Mouse (Mus musculus) thymus, adult 2 months (tissue): ENCODE measurements around the gene Tex19.2. TPM values are rescaled to one million over a fixed set of nuclear protein-coding genes. Genes with fewer than 3 reads are reported as not detected.
"Not testable (repeated sequence)": the region's sequence is repeated elsewhere in the genome, so short reads cannot be mapped to it uniquely, and the experiment has no call there.

Experiments
- DNase-seq: peaks from one replicate; pipeline ENCODE4 v3.0.0; 2021
- H3K27ac ChIP-seq: fragments of 200-500 bp; 2 replicates; pipeline ENCODE4 v1.5.1; 2012; ENCODE audit warnings: low read length, control low read depth; ENCODE audit not compliant: control insufficient read depth, insufficient read depth
- H3K27me3 ChIP-seq: fragments of 200-500 bp; 2 replicates; pipeline ENCODE4 v1.6.1; 2012; ENCODE audit warnings: mild to moderate bottlenecking, low read length, moderate library complexity, mixed read lengths; ENCODE audit not compliant: control insufficient read depth, insufficient read depth
- H3K36me3 ChIP-seq: fragments of 200-500 bp; 2 replicates; pipeline ENCODE4 v1.6.1; 2012; ENCODE audit warnings: mild to moderate bottlenecking, low read length, moderate library complexity; ENCODE audit not compliant: control insufficient read depth, insufficient read depth
- H3K4me1 ChIP-seq: fragments of 200-500 bp; replicated peaks from 2 replicates; pipeline ENCODE4 v1.6.1; 2012; ENCODE audit warnings: low read length; ENCODE audit not compliant: control insufficient read depth, insufficient read depth
- H3K4me3 ChIP-seq: fragments of 200-500 bp; 2 replicates; pipeline ENCODE4 v1.5.1; 2012; ENCODE audit warnings: mild to moderate bottlenecking, low read length, control low read depth, moderate library complexity; ENCODE audit not compliant: control insufficient read depth, insufficient read depth
- CTCF ChIP-seq: fragments of 200-500 bp; IDR thresholded peaks from 2 replicates; pipeline ENCODE4 v1.5.1; 2012; ENCODE audit warnings: mild to moderate bottlenecking, control low read depth, low read length, moderate library complexity, borderline replicate concordance; ENCODE audit not compliant: control insufficient read depth, poor library complexity, insufficient read depth; ENCODE audit errors: extremely low read depth
- POLR2A ChIP-seq: fragments of 200-500 bp; IDR thresholded peaks from 2 replicates; pipeline ENCODE4 v1.6.1; 2012; ENCODE audit warnings: mild to moderate bottlenecking, low read length, control low read depth, moderate library complexity; ENCODE audit not compliant: control insufficient read depth, poor library complexity, insufficient read depth; ENCODE audit errors: extremely low read depth
- WGBS: fragments of 180-500 bp; shearing (Covaris S2); methylation state at CpG from one replicate; pipeline ENCODE4 v1.1.7; 2018; 5-methylcytosine and 5-hydroxymethylcytosine counted together
- polyA plus RNA-seq: library from polyadenylated mRNA; depleted of rRNA; stranded (reverse); fragments of >200 nt; gene quantifications from 2 replicates; pipeline ENCODE4 v1.2.3, GENCODE M21; 2012; rRNA removed

Tex19.2 gene
- polyA plus RNA-seq, 1 experiment, result 0.04 TPM

- peaks cover 11% of the 10 kb centered on the region for H3K4me1 ChIP-seq
These were observed 38.1 kb downstream of the Tex19.2 start for GRCm38 (mm10) chr11:121080330-121080729.

GRCm38 (mm10) chr11:121075655-121076054, 42.8 kb downstream of the Tex19.2 start:
- Histone ChIP-seq H3K36me3 (no peaks in the 10 kb centered on the region), H3K4me3 (no peak overlapping the region), H3K4me1 (no peaks in the 10 kb centered on the region), H3K27ac (no peak overlapping the region), H3K27me3 (no peaks in the 10 kb centered on the region)
- no peak for DNase-seq
- 80% methylated on average over 5 of the region's 5 CpGs for WGBS
- no peak for TF ChIP-seq CTCF
- TF ChIP-seq POLR2A, result no peak

More at GRCm38 (mm10) chr11:121080330-121080729, 38.1 kb downstream of the Tex19.2 start:
- Histone ChIP-seq H3K27ac (no peak overlapping the region), H3K4me3 (no peak overlapping the region), H3K36me3 (no peaks in the 10 kb centered on the region), H3K27me3 (no peaks in the 10 kb centered on the region)
- TF ChIP-seq CTCF (no peak), POLR2A (no peak)
- DNase-seq, result no peak
- 98% methylated on average over 8 of the region's 8 CpGs for WGBS

DNA sequence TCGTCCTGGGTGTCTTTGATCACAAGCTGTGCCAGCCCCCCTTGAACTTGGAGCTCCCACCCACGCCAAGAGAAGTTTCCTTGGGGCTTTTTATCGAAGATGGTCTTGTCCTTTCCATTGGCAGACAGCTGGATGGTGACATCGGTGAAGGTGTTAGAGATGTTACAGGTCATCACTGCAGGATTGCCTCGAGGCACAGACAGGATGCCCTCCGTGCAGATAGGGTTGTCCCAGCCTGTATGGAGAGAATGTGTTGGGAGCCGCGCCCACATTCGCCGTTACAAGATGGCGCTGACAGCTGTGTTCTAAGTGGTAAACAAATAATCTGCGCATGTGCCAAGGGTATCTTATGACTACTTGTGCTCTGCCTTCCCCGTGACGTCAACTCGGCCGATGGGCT, 48.8 kb downstream of the Tex19.2 start:
- H3K27ac ChIP-seq, DNase-seq, H3K4me1 ChIP-seq, H3K36me3 ChIP-seq, H3K27me3 ChIP-seq, H3K4me3 ChIP-seq: not testable (repeated sequence)
- WGBS, result 95% methylated on average over 12 of the region's 16 CpGs

GRCm38 (mm10) chr11:121067895-121068294, 50.6 kb downstream of the Tex19.2 start:
- no peak for TF ChIP-seq POLR2A
- TF ChIP-seq CTCF, result no peak
- Histone ChIP-seq H3K4me1 (no peaks in the 10 kb centered on the region), H3K4me3 (no peak overlapping the region), H3K27ac (no peak overlapping the region), H3K36me3 (no peaks in the 10 kb centered on the region), H3K27me3 (no peaks in the 10 kb centered on the region)
- WGBS, result 98% methylated on average over 2 of the region's 2 CpGs
- no peak for DNase-seq

Other genes with a start within 250 kb of the Tex19.2 start
- 1.6 and 1.7 TPM in 2 replicates for gene Ccdc57, start 185.8 kb downstream of the Tex19.2 start, polyA plus RNA-seq
- gene Slc16a3, start 170.2 kb downstream of the Tex19.2 start, polyA plus RNA-seq, result 8.0 and 8.5 TPM in 2 replicates
- 98.2 and 106 TPM in 2 replicates for gene Csnk1d, start 127.3 kb downstream of the Tex19.2 start, polyA plus RNA-seq
- gene Cd7, start 79.3 kb downstream of the Tex19.2 start, polyA plus RNA-seq, result 39.2 and 55.2 TPM in 2 replicates
- 0.97 and 1.2 TPM in 2 replicates for gene Sectm1b, start 55.1 kb downstream of the Tex19.2 start, polyA plus RNA-seq
- gene Sectm1a, start 37.5 kb downstream of the Tex19.2 start, polyA plus RNA-seq, result 2.4 and 2.7 TPM in 2 replicates
- 0.08 TPM in 1 of 2 replicates, not detected in the other for gene Tex19.1, start 27.5 kb upstream of the Tex19.2 start, polyA plus RNA-seq
- 0.75 and 1.5 TPM in 2 replicates for gene Uts2r, start 41.6 kb upstream of the Tex19.2 start, polyA plus RNA-seq
- gene Hexdc, start 85.8 kb upstream of the Tex19.2 start, polyA plus RNA-seq, result 11.2 and 15.0 TPM in 2 replicates
- gene Ogfod3, start 86.0 kb upstream of the Tex19.2 start, polyA plus RNA-seq, result 6.2 and 7.4 TPM in 2 replicates
- 87.4 and 106 TPM in 2 replicates for gene Cybc1, start 110.6 kb upstream of the Tex19.2 start, polyA plus RNA-seq
- gene Narf, start 118.6 kb upstream of the Tex19.2 start, polyA plus RNA-seq, result 100 and 101 TPM in 2 replicates
- gene Foxk2, start 141.3 kb upstream of the Tex19.2 start, polyA plus RNA-seq, result 57.5 and 60.6 TPM in 2 replicates
- 51.3 and 65.9 TPM in 2 replicates for gene Wdr45b, start 235.8 kb upstream of the Tex19.2 start, polyA plus RNA-seq